ENCODE assay signal across 8 mouse cellular contexts in genomic region chr16:20724338-20724748, GRCm38 (mm10). TPM values are rescaled to one million over a fixed set of nuclear protein-coding genes. Genes with fewer than 3 reads are reported as not detected.
DNase-seq lines count a peak whose midpoint lies in the region; ATAC-seq and TF ChIP-seq lines count a peak whose summit lies in the region.

No protein-coding gene starts in this region.

- TF ChIP-seq CTCF in liver, embryonic 14.5 days (IDR thresholded peaks at IDR 0.05; ENCODE audit: low read depth): peak; percentile 87

- 0 out of 2 replicates have a peak, but pooled peaks have one; percentile 43 for ATAC-seq in forebrain, embryonic 15.5 days (replicated peaks)
- peak; percentile 53 for ATAC-seq in liver, embryonic 14.5 days (ENCODE audit: insufficient read depth)

- H3K9me3 ChIP-seq in forebrain, embryonic 15.5 days: no peaks in the 10 kb centered on the region
- no peaks in the 10 kb centered on the region for H3K9me3 ChIP-seq in liver, embryonic 14.5 days (ENCODE audit: control insufficient read depth, low read length)

- WGBS in forebrain, embryonic 15.5 days: 40% methylated on average over 5 of the region's 5 CpGs
- WGBS in liver, embryonic 14.5 days (ENCODE audit: insufficient replicate concordance): 25% methylated on average over 5 of the region's 5 CpGs

- intact Hi-C loops in heart, postnatal 25 days (cut with DNase I): loop anchor here (2.0 kb wide), 2 partner anchors 36 to 468 kb away; no protein-coding TSS in a partner anchor
- intact Hi-C loops in left cerebral cortex, postnatal 4 days (cut with DNase I): no loop called here

- H3K4me3 ChIP-seq in forebrain, embryonic 15.5 days: no peak overlapping the region
- no peak overlapping the region for H3K4me3 ChIP-seq in liver, embryonic 14.5 days (ENCODE audit: insufficient read depth in 1 of 2, low read depth in 2 of 2, low read length in 2 of 2)

- no peak overlapping the region for H3K27ac ChIP-seq in forebrain, embryonic 15.5 days (replicated peaks)
- H3K27ac ChIP-seq in liver, embryonic 14.5 days: no peak overlapping the region

- no peaks in the 10 kb centered on the region for H3K27me3 ChIP-seq in forebrain, embryonic 15.5 days
- no peaks in the 10 kb centered on the region; the same call in 1 of the 2 replicates for H3K27me3 ChIP-seq in liver, embryonic 14.5 days (ENCODE audit: control insufficient read depth, insufficient read depth, low read length)

- no peak overlapping the region for H3K4me2 ChIP-seq in forebrain, embryonic 15.5 days (replicated peaks)
- H3K4me2 ChIP-seq in liver, embryonic 14.5 days (ENCODE audit: low read depth): no peak overlapping the region

- H3K9ac ChIP-seq in forebrain, embryonic 15.5 days (replicated peaks): no peak overlapping the region
- no peak overlapping the region for H3K9ac ChIP-seq in liver, embryonic 14.5 days (replicated peaks)

- no peaks in the 10 kb centered on the region for H3K4me1 ChIP-seq in forebrain, embryonic 15.5 days
- H3K4me1 ChIP-seq in liver, embryonic 14.5 days (replicated peaks; ENCODE audit: control insufficient read depth in 2 of 2, insufficient read depth in 2 of 2, low read length in 1 of 2): peaks cover 0 to 4% of the 10 kb centered on the region in 2 experiments; a peak in 1 of 4 replicates

- DNase-seq in heart, adult 11 months: peak; percentile 95
- DNase-seq in heart, postnatal 25 days (ENCODE audit: low spot score): no peak
- DNase-seq in adrenal gland, adult 8-10 months: peak; percentile 66
- DNase-seq in induced T-regulatory cell, adult 2 months (ENCODE audit: low read depth): peak; percentile 36
- DNase-seq in liver, embryonic 14.5 days (ENCODE audit: low read depth in 3 of 3, low spot score in 3 of 3): no peak
- DNase-seq in neural tube, embryonic 10.5 days (ENCODE audit: extremely low spot score, low spot score): peak; percentile 54
- no peak for DNase-seq in left cerebral cortex, postnatal 4 days

- no peak for TF ChIP-seq EP300 in liver, embryonic 14.5 days (IDR thresholded peaks at IDR 0.05; ENCODE audit: low read depth)

- peaks cover 21% of the 10 kb centered on the region for H3K36me3 ChIP-seq in forebrain, embryonic 15.5 days
- H3K36me3 ChIP-seq in liver, embryonic 14.5 days (replicated peaks; ENCODE audit: control insufficient read depth, insufficient read depth, low read depth): no peaks in the 10 kb centered on the region; the same call in none of the 2 replicates

RNA-seq across cellular contexts. Expression of gene Clcn2, which starts 6.8 kb away (rescaled TPM):
- 1 to 10 TPM; 1.5 to 2.1 TPM for total RNA-seq in heart, postnatal 25 days (2021)
- 10 to 100 TPM; 44.5 to 52.2 (median 47.6) TPM for total RNA-seq in adrenal gland, adult 8-10 months (2022)
- 19.2 and 19.8 TPM in 2 replicates for polyA plus RNA-seq in forebrain, embryonic 15.5 days (2015; fragmentation: Nextera tagmentation; extraction: Ambion mirVana)
- polyA plus RNA-seq in liver, embryonic 14.5 days (2012; rRNA removed): 16.7 and 20.9 TPM in 2 replicates
- polyA plus RNA-seq in liver, embryonic 14.5 days (2014; fragmentation: Nextera tagmentation; extraction: Ambion mirVana): 4.9 and 5.6 TPM in 2 replicates
- total RNA-seq in left cerebral cortex, postnatal 4 days (2021): 10 to 100 TPM; 38.8 to 40.3 TPM

RNA-seq across cellular contexts. Expression of gene Polr2h, which starts 6.9 kb away (rescaled TPM):
- 10 to 100 TPM in 1 of 2 experiments, 1 to 10 TPM in 1; 9.0 to 10.5 TPM for total RNA-seq in heart, postnatal 25 days (2021)
- 10 to 100 TPM; 44.3 to 56.0 (median 51.0) TPM for total RNA-seq in adrenal gland, adult 8-10 months (2022)
- 86.4 and 96.1 TPM in 2 replicates for polyA plus RNA-seq in forebrain, embryonic 15.5 days (2015; fragmentation: Nextera tagmentation; extraction: Ambion mirVana)
- 21.5 and 30.1 TPM in 2 replicates for polyA plus RNA-seq in liver, embryonic 14.5 days (2012; rRNA removed)
- 45.4 and 49.6 TPM in 2 replicates for polyA plus RNA-seq in liver, embryonic 14.5 days (2014; fragmentation: Nextera tagmentation; extraction: Ambion mirVana)
- 10 to 100 TPM; 30.5 to 32.0 TPM for total RNA-seq in left cerebral cortex, postnatal 4 days (2021)

RNA-seq across cellular contexts. Expression of gene Chrd, which starts 8.6 kb away (rescaled TPM):
- total RNA-seq in heart, postnatal 25 days (2021): 1 to 10 TPM; 2.0 to 2.7 TPM
- 10 to 100 TPM; 10.2 to 30.3 (median 20.0) TPM for total RNA-seq in adrenal gland, adult 8-10 months (2022)
- 3.5 and 3.7 TPM in 2 replicates for polyA plus RNA-seq in forebrain, embryonic 15.5 days (2015; fragmentation: Nextera tagmentation; extraction: Ambion mirVana)
- 0.42 and 0.71 TPM in 2 replicates for polyA plus RNA-seq in liver, embryonic 14.5 days (2012; rRNA removed)
- polyA plus RNA-seq in liver, embryonic 14.5 days (2014; fragmentation: Nextera tagmentation; extraction: Ambion mirVana): 0.21 and 0.24 TPM in 2 replicates
- total RNA-seq in left cerebral cortex, postnatal 4 days (2021): 10 to 100 TPM; 15.4 to 18.6 TPM

RNA-seq across cellular contexts. Expression of gene Thpo, which starts 10.0 kb away (rescaled TPM):
- under 1 TPM in 1 of 2 experiments, not detected in 1; 0.50 TPM for total RNA-seq in heart, postnatal 25 days (2021)
- total RNA-seq in adrenal gland, adult 8-10 months (2022): 1 to 10 TPM; 2.3 to 3.1 (median 2.7) TPM
- 0.80 and 0.91 TPM in 2 replicates for polyA plus RNA-seq in forebrain, embryonic 15.5 days (2015; fragmentation: Nextera tagmentation; extraction: Ambion mirVana)
- polyA plus RNA-seq in liver, embryonic 14.5 days (2012; rRNA removed): 2.8 and 3.6 TPM in 2 replicates
- 3.6 and 3.7 TPM in 2 replicates for polyA plus RNA-seq in liver, embryonic 14.5 days (2014; fragmentation: Nextera tagmentation; extraction: Ambion mirVana)
- total RNA-seq in left cerebral cortex, postnatal 4 days (2021): 1 to 10 TPM; 1.2 to 2.3 TPM

RNA-seq across cellular contexts. Expression of gene Fam131a, which starts 31.3 kb away (rescaled TPM):
- 10 to 100 TPM; 28.3 to 31.4 TPM for total RNA-seq in heart, postnatal 25 days (2021)
- total RNA-seq in adrenal gland, adult 8-10 months (2022): 10 to 100 TPM; 15.1 to 24.4 (median 19.7) TPM
- polyA plus RNA-seq in forebrain, embryonic 15.5 days (2015; fragmentation: Nextera tagmentation; extraction: Ambion mirVana): 51.8 and 54.4 TPM in 2 replicates
- polyA plus RNA-seq in liver, embryonic 14.5 days (2012; rRNA removed): 1.0 and 1.4 TPM in 2 replicates
- 1.3 TPM in 2 replicates for polyA plus RNA-seq in liver, embryonic 14.5 days (2014; fragmentation: Nextera tagmentation; extraction: Ambion mirVana)
- 100 to 1,000 TPM; 101 to 115 TPM for total RNA-seq in left cerebral cortex, postnatal 4 days (2021)

Comparison
In these comparisons a context has a peak if more than half of its experiments do, and no peak if none do; other contexts are left out.
1. DNase-seq: peak in heart, adult 11 months (single experiment), adrenal gland, adult 8-10 months (single experiment), induced T-regulatory cell, adult 2 months (single experiment) and neural tube, embryonic 10.5 days (single experiment); none in heart, postnatal 25 days (single experiment), liver, embryonic 14.5 days (0 of 3) and left cerebral cortex, postnatal 4 days (single experiment).
2. RNA of gene Clcn2, which starts 6.8 kb away (total RNA-seq): 44.5 to 52.2 TPM in adrenal gland, adult 8-10 months and 38.8 to 40.3 TPM in left cerebral cortex, postnatal 4 days; 1.5 to 2.1 TPM in heart, postnatal 25 days; every median in the first group is over 10 times any median in the second.